Mouse (Mus musculus) cortical plate, adult 2 months (tissue): ENCODE measurements around the gene Rab8a.

Experiments used
- CTCF ChIP-seq: fragments of 200-500 bp; IDR thresholded peaks from 2 replicates; pipeline ENCODE4 v1.5.1; 2011; ENCODE audit warnings: mild to moderate bottlenecking, control low read depth, low read length; ENCODE audit not compliant: insufficient read depth; ENCODE audit errors: extremely low read depth
- POLR2A ChIP-seq: fragments of 200-500 bp; IDR thresholded peaks from 2 replicates; pipeline ENCODE4 v1.6.1; 2011; ENCODE audit warnings: mild to moderate bottlenecking, low read length, control low read depth; ENCODE audit not compliant: insufficient read depth; ENCODE audit errors: extremely low read depth

GRCm38 (mm10) chr8:72135446-72136301 lies 25.3 kb upstream of the Rab8a start:
- TF ChIP-seq POLR2A (no peak), CTCF (no peak)
